Mouse (Mus musculus) heart, adult 2 months (tissue): ENCODE data around the gene Flot1. TPM values are rescaled to one million over a fixed set of nuclear protein-coding genes. Genes with fewer than 3 reads are reported as not detected.

Experiments
- DNase-seq, 2 experiments: peaks; one replicate each; pipeline ENCODE4 v3.0.0; 2021
- H3K27ac ChIP-seq: fragments of 200-600 bp; 2 replicates; pipeline ENCODE4 v1.8.1; 2022
- H3K27me3 ChIP-seq: fragments of 200-500 bp; 2 replicates; pipeline ENCODE4 v1.6.1; 2012; ENCODE audit warnings: mild to moderate bottlenecking, low read length, inconsistent platforms, mixed read lengths; ENCODE audit not compliant: control insufficient read depth, insufficient read depth
- H3K36me3 ChIP-seq: fragments of 200-500 bp; 2 replicates; pipeline ENCODE4 v1.6.1; 2012; ENCODE audit warnings: low read length, inconsistent platforms; ENCODE audit not compliant: control insufficient read depth, insufficient read depth
- H3K4me1 ChIP-seq: fragments of 200-500 bp; 2 replicates; pipeline ENCODE4 v1.6.1; 2011; ENCODE audit warnings: low read length; ENCODE audit not compliant: control insufficient read depth, insufficient read depth
- H3K4me3 ChIP-seq: fragments of 200-600 bp; 2 replicates; pipeline ENCODE4 v1.8.1; 2022
- H3K79me2 ChIP-seq: fragments of 200-500 bp; replicated peaks from 2 replicates; pipeline ENCODE4 v1.6.1; 2012; ENCODE audit warnings: mild to moderate bottlenecking, inconsistent platforms, low read length, moderate library complexity, mixed read lengths; ENCODE audit not compliant: control insufficient read depth, insufficient read depth
- H3K9ac ChIP-seq: fragments of 200-500 bp; 2 replicates; pipeline ENCODE4 v1.6.1; 2012; ENCODE audit warnings: low read depth, mild to moderate bottlenecking, control low read depth, inconsistent platforms, low read length, mixed read lengths
- CTCF ChIP-seq: fragments of 200-600 bp; IDR thresholded peaks from 2 replicates; pipeline ENCODE4 v1.8.1; 2022; ENCODE audit warnings: antibody characterized with exemption, mild to moderate bottlenecking, moderate library complexity
- EP300 ChIP-seq: fragments of 200-500 bp; IDR thresholded peaks from 2 replicates; pipeline ENCODE4 v1.6.1; 2011; ENCODE audit warnings: low read depth, low read length, control low read depth; ENCODE audit not compliant: insufficient read depth
- POLR2A ChIP-seq: fragments of 200-500 bp; IDR thresholded peaks from 2 replicates; pipeline ENCODE4 v1.6.1; 2011; ENCODE audit warnings: mild to moderate bottlenecking, low read depth, low read length, control low read depth; ENCODE audit not compliant: insufficient read depth
- WGBS: fragments of 180-500 bp; shearing (Covaris S2); methylation state at CpG from one replicate; pipeline ENCODE4 v1.1.7; 2018; 5-methylcytosine and 5-hydroxymethylcytosine counted together
- intact Hi-C: fragments of 180-260 bp; cut with DNase I; formaldehyde crosslinking; loops from one replicate; pipeline ENCODE4 v1.15.1; 2025
- polyA plus RNA-seq: library from polyadenylated mRNA; depleted of rRNA; stranded (reverse); fragments of >200 nt; gene quantifications from 2 replicates; pipeline ENCODE4 v1.2.3, GENCODE M21; 2012
- total RNA-seq, 2 experiments: library from RNA; stranded (reverse); gene quantifications; 2 replicates each; pipeline ENCODE4 v1.2.3; 2021

The Flot1 gene
- total and polyA plus RNA-seq, 3 experiments, result 133 to 148 (median 138) TPM

DNA sequence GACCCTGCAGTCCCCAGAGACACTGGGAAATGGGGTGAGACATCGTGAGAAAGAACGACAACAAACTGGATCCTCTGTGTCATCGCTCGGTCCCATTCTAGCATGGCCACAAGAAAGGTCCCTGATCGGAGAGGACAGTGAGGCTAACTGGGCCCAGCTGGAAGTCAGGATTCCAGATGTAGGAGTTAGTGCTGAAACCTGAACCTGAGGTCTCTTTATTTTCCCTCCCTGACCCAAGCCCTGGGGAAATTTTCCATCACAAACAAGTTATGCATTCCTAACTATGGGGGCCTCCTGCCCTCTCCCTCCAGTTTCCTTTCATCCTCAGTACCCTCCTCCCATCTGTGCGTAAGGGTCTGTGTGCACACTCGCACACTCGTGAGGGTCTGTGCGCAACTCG is 5.8 kb upstream of the Flot1 start:
- Histone ChIP-seq H3K4me3 (no peak overlapping the region), H3K27ac (no peak overlapping the region), H3K4me1 (peaks cover 25% of the 10 kb centered on the region), H3K36me3 (peaks cover 6% of the 10 kb centered on the region), H3K79me2 (no peaks in the 10 kb centered on the region), H3K9ac (no peak overlapping the region), H3K27me3 (no peaks in the 10 kb centered on the region)
- intact Hi-C loops, result no loop called here
- DNase-seq, result no peak
- WGBS, result 73% methylated on average over 10 of the region's 10 CpGs
- no peak for TF ChIP-seq EP300
- no peak for TF ChIP-seq CTCF
- no peak for TF ChIP-seq POLR2A

DNA sequence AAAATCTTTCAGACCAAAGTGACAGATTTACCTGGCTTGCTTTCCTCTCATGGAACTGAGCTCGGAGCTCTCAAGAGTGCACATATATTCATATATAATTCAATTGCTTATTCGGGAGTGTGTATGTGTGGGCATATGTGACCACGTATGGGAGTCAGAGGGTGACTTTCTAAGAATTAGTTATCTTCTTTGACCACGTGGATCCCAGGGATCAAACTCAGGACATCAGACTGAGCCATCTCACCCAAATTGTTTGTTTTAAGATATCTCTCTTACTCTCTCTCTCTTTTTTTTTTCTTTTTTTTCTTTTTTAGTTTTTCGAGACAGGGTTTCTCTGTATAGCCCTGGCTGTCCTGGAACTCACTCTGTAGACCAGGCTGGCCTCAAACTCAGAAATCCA is 2.9 kb upstream of the Flot1 start:
- WGBS, result 90% methylated on average over 5 of the region's 5 CpGs
- TF ChIP-seq CTCF (no peak), EP300 (no peak), POLR2A (no peak)
- no peaks in the 10 kb centered on the region for H3K79me2 ChIP-seq
- intact Hi-C loops, result loop anchor here (2.0 to 10.0 kb wide), 2 partner anchors 81 to 225 kb away; partner anchors contain the start of genes Gm6034 and H2-T22
- no peaks in the 10 kb centered on the region for H3K27me3 ChIP-seq
- peaks cover 4% of the 10 kb centered on the region for H3K4me1 ChIP-seq
- no peaks in the 10 kb centered on the region for H3K36me3 ChIP-seq
- H3K27ac ChIP-seq, result no peak overlapping the region
- no peak overlapping the region for H3K9ac ChIP-seq
- DNase-seq, result no peak
- no peak overlapping the region for H3K4me3 ChIP-seq

- peak within 1 kb of the TSS; percentile 98 for H3K27ac ChIP-seq
- H3K4me1 ChIP-seq, result peaks cover 3% of the 10 kb centered on the region; the same call in 1 of the 2 replicates
- H3K27me3 ChIP-seq, result no peaks in the 10 kb centered on the region
- H3K4me3 ChIP-seq, result peak within 1 kb of the TSS; percentile 78
- TF ChIP-seq EP300 (0 out of 2 replicates have a peak, but pooled peaks have one; percentile 68), CTCF (no peak), POLR2A (peak; percentile 98)
- no peaks in the 10 kb centered on the region for H3K36me3 ChIP-seq
- WGBS, result under 1% methylated on average over 62 of the region's 62 CpGs
- H3K79me2 ChIP-seq, result no peaks in the 10 kb centered on the region
- DNase-seq, result peak; percentile 89 to 91
- H3K9ac ChIP-seq, result peak within 1 kb of the TSS; percentile 90
- intact Hi-C loops, result loop anchor here (2.0 to 10.0 kb wide), 3 partner anchors 37 to 223 kb away; partner anchors contain the start of genes Gm6034 and H2-T22
Observed at GRCm38 (mm10) chr17:35821439-35822430, 1.3 kb upstream of the Flot1 start, which contains the start of gene Ier3. Ier3 (plus strand) TSS chr17:35821684.

DNA sequence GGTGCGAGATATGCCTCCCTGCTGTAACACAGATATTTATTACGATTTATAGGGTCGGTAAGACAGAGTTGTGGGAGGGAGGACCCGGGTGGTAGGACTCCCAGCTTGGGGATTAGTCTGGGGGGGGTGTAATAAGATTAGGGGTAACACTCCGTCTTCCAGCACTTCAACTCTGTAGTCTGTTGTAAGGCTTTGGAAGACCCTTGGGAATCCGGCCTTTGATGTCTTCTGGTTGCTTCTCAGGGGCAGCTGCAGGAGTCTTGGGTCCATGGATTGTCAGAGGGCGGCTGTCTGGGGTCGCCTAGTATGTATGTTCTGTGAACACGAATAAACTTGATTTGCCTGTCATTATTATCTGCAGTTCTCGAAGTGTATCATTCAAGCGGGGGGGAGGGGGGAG is 466 bp upstream of the Flot1 start:
- TF ChIP-seq EP300 (no peak), CTCF (no peak), POLR2A (no peak)
- H3K36me3 ChIP-seq, result no peaks in the 10 kb centered on the region
- H3K4me3 ChIP-seq, result peak overlapping the region; percentile 78
- peak overlapping the region; percentile 98 for H3K27ac ChIP-seq
- peaks cover 3% of the 10 kb centered on the region; the same call in 1 of the 2 replicates for H3K4me1 ChIP-seq
- no peak for DNase-seq
- WGBS, result 3% methylated on average over 11 of the region's 11 CpGs
- no peaks in the 10 kb centered on the region for H3K27me3 ChIP-seq
- H3K79me2 ChIP-seq, result no peaks in the 10 kb centered on the region
- H3K9ac ChIP-seq, result peak overlapping the region; percentile 90
- intact Hi-C loops, result loop anchor here (2.0 to 10.0 kb wide), 2 partner anchors 38 to 222 kb away; partner anchors contain the start of genes Gm6034 and H2-T22

- 75% methylated on average over 7 of the region's 7 CpGs for WGBS
- Histone ChIP-seq H3K79me2 (no peaks in the 10 kb centered on the region), H3K27ac (no peak overlapping the region; the same call in 1 of the 2 replicates), H3K27me3 (no peaks in the 10 kb centered on the region), H3K4me1 (peaks cover 3% of the 10 kb centered on the region; the same call in 1 of the 2 replicates), H3K4me3 (no peak overlapping the region), H3K36me3 (no peaks in the 10 kb centered on the region), H3K9ac (no peak overlapping the region)
- intact Hi-C loops, result loop anchor here (10.0 kb wide), 1 partner anchor 220 kb away; the partner anchor contains the start of genes Gm6034 and H2-T22
- peak in 1 of 2 experiments; percentile 46 for DNase-seq
- TF ChIP-seq EP300 (no peak), CTCF (peak; percentile 57)
Observed at GRCm38 (mm10) chr17:35824402-35824801, 1.4 kb downstream of the Flot1 start.
